Mouse (Mus musculus) midbrain, postnatal 0 days (tissue): Measurements from ENCODE around the gene Ssbp2. TPM values are rescaled to one million over a fixed set of nuclear protein-coding genes. Genes with fewer than 3 reads are reported as not detected.

Source experiments
- ATAC-seq: fragments of 200-750 bp; cut with Nextera tagmentation; 2 replicates; pipeline ENCODE4 v1.8.0; 2017; ENCODE audit warnings: moderate number of reproducible peaks, mild to moderate bottlenecking, moderate TSS enrichment, moderate library complexity; ENCODE audit not compliant: low FRiP score
- DNase-seq: peaks from one replicate; pipeline ENCODE4 v3.0.0-alpha.2; 2015; ENCODE audit warnings: low spot score
- H3K27ac ChIP-seq: fragments of 300-500 bp; sonication (generic); 2 replicates; pipeline ENCODE4 v1.5.1; 2014; ENCODE audit warnings: low read depth, mild to moderate bottlenecking, low read length, mixed read lengths
- H3K27me3 ChIP-seq: fragments of 300-500 bp; sonication (generic); 2 replicates; pipeline ENCODE4 v1.6.1; 2014; ENCODE audit warnings: low read length, control low read depth, mixed read lengths; ENCODE audit not compliant: insufficient read depth
- H3K36me3 ChIP-seq: fragments of 300-500 bp; sonication (generic); 2 replicates; pipeline ENCODE4 v1.6.1; 2014; ENCODE audit warnings: low read length, control low read depth, mixed read lengths; ENCODE audit not compliant: insufficient read depth
- H3K4me1 ChIP-seq: fragments of 300-500 bp; sonication (generic); 2 replicates; pipeline ENCODE4 v1.6.1; 2014; ENCODE audit warnings: mild to moderate bottlenecking, control low read depth, antibody characterized with exemption, low read length, mixed read lengths; ENCODE audit not compliant: insufficient read depth
- H3K4me2 ChIP-seq: fragments of 300-500 bp; sonication (generic); 2 replicates; pipeline ENCODE4 v1.6.1; 2014; ENCODE audit warnings: low read depth, mild to moderate bottlenecking, low read length, mixed read lengths; ENCODE audit not compliant: poor library complexity, severe bottlenecking
- H3K4me3 ChIP-seq: fragments of 300-500 bp; sonication (generic); 2 replicates; pipeline ENCODE4 v1.5.1; 2014; ENCODE audit warnings: low read depth, mild to moderate bottlenecking, low read length, moderate library complexity
- H3K9ac ChIP-seq: fragments of 300-500 bp; sonication (generic); replicated peaks from 2 replicates; pipeline ENCODE4 v1.6.1; 2014; ENCODE audit warnings: mild to moderate bottlenecking, low read length, moderate library complexity, mixed read lengths; ENCODE audit not compliant: poor library complexity, severe bottlenecking
- H3K9me3 ChIP-seq: fragments of 300-500 bp; sonication (generic); 2 replicates; pipeline ENCODE4 v1.6.1; 2016; ENCODE audit warnings: low read length, control low read depth
- CTCF ChIP-seq: IDR thresholded peaks from 2 replicates; pipeline ENCODE4 v1.5.1; 2016; ENCODE audit warnings: antibody characterized with exemption, mild to moderate bottlenecking
- WGBS: fragments of 180-500 bp; shearing (Covaris S2); extraction: QIAGEN DNeasy Blood & Tissue Kit; methylation state at CpG from one replicate; pipeline ENCODE4 v1.1.7; 2014; 5-methylcytosine and 5-hydroxymethylcytosine counted together
- polyA plus RNA-seq: library from polyadenylated mRNA; unstranded; fragments of >200 nt; fragmentation: Nextera tagmentation; extraction: Ambion mirVana; gene quantifications from 2 replicates; pipeline ENCODE4 v1.2.1, GENCODE M21; 2015
- total RNA-seq: library from RNA; depleted of rRNA; stranded (reverse); fragments of >200 nt; gene quantifications from 2 replicates; pipeline ENCODE4 v1.2.3, GENCODE M21; 2014

The Ssbp2 gene
- total and polyA plus RNA-seq, 2 experiments from 2014 or later, result 156 to 167 TPM

- TF ChIP-seq CTCF, result peak; percentile 81
- H3K36me3 ChIP-seq, result no peaks in the 10 kb centered on the region
- ATAC-seq (peak; percentile 84; the same call in 1 of the 2 replicates), DNase-seq (peak; percentile 85)
- no peaks in the 10 kb centered on the region for H3K27me3 ChIP-seq
- H3K9ac ChIP-seq, result no peak overlapping the region
- 23% methylated on average over 6 of the region's 6 CpGs for WGBS
- H3K4me3 ChIP-seq, result no peak overlapping the region
- H3K9me3 ChIP-seq, result no peaks in the 10 kb centered on the region
- no peaks in the 10 kb centered on the region for H3K4me1 ChIP-seq
- no peak overlapping the region for H3K4me2 ChIP-seq
- no peak overlapping the region for H3K27ac ChIP-seq
Observed at GRCm38 (mm10) chr13:91648240-91648639, 188.2 kb downstream of the Ssbp2 start.

GRCm38 (mm10) chr13:91649926-91650325, 189.8 kb downstream of the Ssbp2 start:
- no peak overlapping the region for H3K27ac ChIP-seq
- H3K27me3 ChIP-seq, result no peaks in the 10 kb centered on the region
- WGBS, result 71% methylated on average over 7 of the region's 7 CpGs
- H3K9ac ChIP-seq, result no peak overlapping the region
- H3K4me2 ChIP-seq, result no peak overlapping the region
- H3K4me3 ChIP-seq, result no peak overlapping the region
- no peaks in the 10 kb centered on the region for H3K9me3 ChIP-seq
- no peaks in the 10 kb centered on the region for H3K4me1 ChIP-seq
- H3K36me3 ChIP-seq, result no peaks in the 10 kb centered on the region
- TF ChIP-seq CTCF, result no peak
- DNase-seq (no peak), ATAC-seq (no peak)

GRCm38 (mm10) chr13:91661068-91661795, 201.1 kb downstream of the Ssbp2 start:
- ATAC-seq (no peak), DNase-seq (no peak)
- no peak overlapping the region for H3K4me3 ChIP-seq
- no peaks in the 10 kb centered on the region for H3K36me3 ChIP-seq
- no peak for TF ChIP-seq CTCF
- no peaks in the 10 kb centered on the region for H3K27me3 ChIP-seq
- WGBS, result 77% methylated on average over 5 of the region's 5 CpGs
- no peak overlapping the region for H3K9ac ChIP-seq
- H3K9me3 ChIP-seq, result no peaks in the 10 kb centered on the region
- no peak overlapping the region for H3K4me2 ChIP-seq
- H3K27ac ChIP-seq, result no peak overlapping the region
- H3K4me1 ChIP-seq, result no peaks in the 10 kb centered on the region

- no peak overlapping the region for H3K27ac ChIP-seq
- no peak for TF ChIP-seq CTCF
- H3K36me3 ChIP-seq, result no peaks in the 10 kb centered on the region
- H3K9me3 ChIP-seq, result no peaks in the 10 kb centered on the region
- H3K27me3 ChIP-seq, result no peaks in the 10 kb centered on the region
- ATAC-seq (no peak), DNase-seq (no peak)
- WGBS, result 75% methylated on average over 2 of the region's 2 CpGs
- no peak overlapping the region for H3K9ac ChIP-seq
- no peaks in the 10 kb centered on the region for H3K4me1 ChIP-seq
- H3K4me3 ChIP-seq, result no peak overlapping the region
- no peak overlapping the region for H3K4me2 ChIP-seq
Observed at GRCm38 (mm10) chr13:91662751-91663150, 202.7 kb downstream of the Ssbp2 start.

GRCm38 (mm10) chr13:91673241-91673640, 213.2 kb downstream of the Ssbp2 start:
- DNase-seq (no peak), ATAC-seq (no peak)
- H3K9me3 ChIP-seq, result no peaks in the 10 kb centered on the region
- H3K4me3 ChIP-seq, result no peak overlapping the region
- 84% methylated on average over 3 of the region's 3 CpGs for WGBS
- no peak overlapping the region for H3K4me2 ChIP-seq
- H3K27ac ChIP-seq, result no peak overlapping the region
- no peaks in the 10 kb centered on the region for H3K27me3 ChIP-seq
- H3K36me3 ChIP-seq, result peaks cover 6% of the 10 kb centered on the region; the same call in 1 of the 2 replicates
- TF ChIP-seq CTCF, result no peak
- H3K4me1 ChIP-seq, result no peaks in the 10 kb centered on the region
- no peak overlapping the region for H3K9ac ChIP-seq

GRCm38 (mm10) chr13:91680764-91681437, 220.8 kb downstream of the Ssbp2 start:
- no peak for ATAC-seq
- WGBS, result 94% methylated on average over 8 of the region's 8 CpGs
- no peak for DNase-seq
- H3K4me3 ChIP-seq, result no peak overlapping the region
- H3K4me2 ChIP-seq, result no peak overlapping the region
- H3K27ac ChIP-seq, result no peak overlapping the region
- no peaks in the 10 kb centered on the region for H3K9me3 ChIP-seq
- no peaks in the 10 kb centered on the region for H3K4me1 ChIP-seq
- H3K9ac ChIP-seq, result no peak overlapping the region
- no peak for TF ChIP-seq CTCF
- H3K36me3 ChIP-seq, result peaks cover 3% of the 10 kb centered on the region; the same call in 1 of the 2 replicates
- no peaks in the 10 kb centered on the region for H3K27me3 ChIP-seq
